Mouse (Mus musculus) left cerebral cortex, adult 8-10 months (tissue): Measurements from ENCODE around the gene Sub1. TPM values are rescaled to one million over a fixed set of nuclear protein-coding genes. Genes with fewer than 3 reads are reported as not detected.
A peak's percentile ranks its signal among the peaks of the same experiment; 100 is the strongest.

ENCODE experiments used
- DNase-seq, 2 experiments: peaks; one replicate each; pipeline ENCODE4 v3.0.0; 2022; ENCODE audit warnings: low spot score in 2 of 2
- total RNA-seq, 4 experiments: library from RNA; stranded (reverse); gene quantifications; 2 replicates each; pipeline ENCODE4 v1.2.4; 2022

Sub1 gene
- 100 to 1,000 TPM; 276 to 318 (median 297) TPM for total RNA-seq

DNA sequence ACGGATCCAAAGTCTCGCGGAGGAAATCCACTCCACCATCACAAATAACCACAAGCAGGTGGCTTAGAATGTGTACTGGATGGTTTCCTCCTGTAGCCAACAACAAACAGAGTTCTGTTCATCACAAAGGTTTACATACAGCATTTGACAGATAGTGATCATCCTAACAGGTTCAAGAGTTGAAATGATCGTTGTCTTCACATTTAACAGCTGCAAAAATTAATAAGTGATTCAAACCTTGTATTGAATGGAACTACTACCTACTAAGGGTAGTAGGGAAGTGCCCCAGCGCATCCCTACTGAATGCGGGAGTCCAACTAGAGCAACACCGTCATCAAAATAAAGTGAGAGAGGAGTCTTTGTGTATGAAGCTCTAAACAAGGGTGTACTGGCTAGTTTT is at the start of gene Sub1:
Sub1 (minus strand) TSS at position 101 of the 400 bp plus-strand sequence.
- no peak for DNase-seq

DNA sequence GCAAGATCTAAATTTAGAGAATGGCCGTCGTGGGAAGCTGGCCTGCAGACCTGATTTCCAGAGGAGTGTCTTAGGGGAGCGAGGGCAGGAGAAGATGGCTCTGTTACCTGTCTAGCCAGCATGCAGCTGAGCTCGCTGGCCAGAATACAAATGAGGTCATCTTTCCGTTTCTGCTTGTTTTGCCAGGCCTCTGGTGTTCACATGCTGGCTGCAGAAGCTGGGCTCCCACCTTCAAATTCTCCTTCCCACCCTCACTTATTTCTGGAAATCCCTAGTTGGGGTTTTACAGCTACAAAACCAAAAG is 43.6 kb upstream of the Sub1 start:
- DNase-seq, result no peak

DNA sequence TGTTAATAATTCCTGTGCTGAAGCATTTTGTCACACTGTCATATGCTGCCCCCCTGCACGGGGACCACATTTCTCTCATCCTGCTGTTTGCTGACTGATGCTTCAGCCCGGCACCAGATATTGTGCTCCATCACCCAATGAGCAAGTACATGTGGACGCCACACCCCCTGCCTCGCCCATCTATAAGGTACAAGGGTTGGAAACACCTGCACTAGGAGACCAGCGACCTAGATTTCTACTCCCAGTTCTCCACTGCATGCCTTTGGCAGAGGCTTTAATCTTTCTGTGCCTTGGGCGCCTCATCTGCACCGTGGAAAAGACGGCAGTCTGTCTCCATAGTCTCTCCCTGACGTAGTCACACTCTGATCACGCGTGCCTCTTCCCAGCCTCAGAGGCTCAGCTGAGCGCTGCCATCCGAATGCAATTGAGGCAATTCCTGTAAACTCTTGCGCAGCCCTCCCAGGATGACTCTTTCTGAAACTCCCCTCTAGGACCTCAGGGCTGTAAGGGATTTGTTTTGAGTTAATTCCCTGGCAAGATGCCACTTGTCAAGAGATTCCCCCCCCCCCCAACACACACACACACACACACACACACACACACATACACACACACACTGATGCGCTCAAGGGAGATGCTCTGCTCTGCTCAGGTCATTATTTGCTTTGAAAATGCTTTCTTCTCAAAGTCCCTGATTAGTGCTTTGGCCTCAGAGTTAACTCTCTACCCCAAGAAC is 43.1 kb upstream of the Sub1 start:
- no peak for DNase-seq

DNA sequence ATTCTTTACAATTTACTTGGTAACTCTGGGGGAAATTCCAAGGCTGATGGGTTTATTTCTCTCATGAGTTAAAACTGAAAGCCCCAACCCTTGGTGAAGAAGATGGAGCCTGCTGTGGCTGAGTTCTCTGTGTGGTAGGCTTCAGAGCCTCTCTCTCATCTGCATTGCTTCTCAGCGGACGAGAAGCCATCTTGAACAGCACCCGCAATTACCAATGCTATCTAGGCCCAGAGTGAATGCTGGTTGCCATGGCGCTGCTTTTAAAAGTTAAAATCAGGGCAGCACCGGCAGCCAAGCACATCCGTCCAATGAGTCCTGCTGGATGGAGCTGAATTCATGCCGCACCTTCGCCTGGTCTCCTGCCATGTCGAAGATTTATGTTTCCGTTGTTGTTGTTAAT is 42.5 kb upstream of the Sub1 start:
- DNase-seq, result no peak

DNA sequence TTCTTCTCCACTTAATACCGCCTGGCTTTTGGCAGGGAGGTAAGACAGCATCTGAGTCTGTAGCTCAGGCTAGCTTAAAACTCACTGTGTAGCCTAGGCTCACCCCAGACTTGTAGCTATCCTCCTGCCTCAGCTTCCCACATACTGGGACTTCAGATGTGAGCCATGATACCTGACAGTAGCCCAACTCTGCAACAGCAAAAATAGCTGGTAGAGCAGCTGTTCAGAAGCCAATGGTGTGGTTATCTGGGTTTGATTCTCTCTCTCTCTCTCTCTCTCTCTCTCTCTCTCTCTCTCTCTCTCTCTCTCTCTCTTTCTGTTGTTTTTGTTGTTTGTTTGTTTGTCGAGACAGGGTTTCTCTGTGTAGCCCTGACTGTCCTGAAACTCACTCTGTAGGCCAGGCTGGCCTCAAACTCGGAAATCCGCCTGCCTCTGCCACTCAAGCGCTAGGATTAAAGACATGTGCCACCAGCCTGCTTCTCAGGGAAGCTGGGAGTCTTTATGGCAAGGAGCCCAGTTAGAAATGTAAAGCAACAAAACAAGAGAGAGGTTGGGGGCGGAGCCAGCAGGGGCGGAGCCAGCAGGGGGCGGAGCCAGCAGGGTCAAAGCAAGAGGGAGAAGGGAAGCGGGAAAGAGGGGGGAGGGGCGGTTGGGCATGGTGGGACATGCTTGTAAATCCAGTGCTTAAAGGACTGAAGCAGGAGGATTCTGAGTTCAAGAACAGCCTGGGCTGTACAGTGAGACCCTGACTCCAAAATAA is 41.3 kb upstream of the Sub1 start:
- DNase-seq, result no peak

DNA sequence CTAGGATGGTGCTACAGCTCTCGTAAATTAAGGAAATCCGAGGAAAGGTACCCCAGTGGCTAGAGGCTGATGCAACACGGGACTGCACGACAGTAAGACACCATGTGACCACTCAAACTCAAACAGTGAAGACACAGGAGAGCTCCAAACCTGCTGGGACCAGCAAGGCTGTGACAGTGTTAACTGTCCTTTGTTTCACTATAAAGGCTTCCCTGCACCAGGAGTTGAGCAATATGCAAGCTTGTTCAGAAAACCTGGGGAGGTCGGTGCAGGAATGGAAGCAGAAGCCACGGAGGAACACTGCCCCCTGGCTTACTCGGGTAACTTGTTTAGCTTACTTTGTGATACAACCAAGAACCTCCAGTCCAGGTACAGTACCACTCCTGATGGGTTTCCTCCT is 40.4 kb upstream of the Sub1 start:
- no peak for DNase-seq

- no peak for DNase-seq
Observed at GRCm38 (mm10) chr15:12036675-12037074, 39.9 kb upstream of the Sub1 start.

- no peak for DNase-seq
Observed at GRCm38 (mm10) chr15:12034317-12034716, 37.5 kb upstream of the Sub1 start.

DNA sequence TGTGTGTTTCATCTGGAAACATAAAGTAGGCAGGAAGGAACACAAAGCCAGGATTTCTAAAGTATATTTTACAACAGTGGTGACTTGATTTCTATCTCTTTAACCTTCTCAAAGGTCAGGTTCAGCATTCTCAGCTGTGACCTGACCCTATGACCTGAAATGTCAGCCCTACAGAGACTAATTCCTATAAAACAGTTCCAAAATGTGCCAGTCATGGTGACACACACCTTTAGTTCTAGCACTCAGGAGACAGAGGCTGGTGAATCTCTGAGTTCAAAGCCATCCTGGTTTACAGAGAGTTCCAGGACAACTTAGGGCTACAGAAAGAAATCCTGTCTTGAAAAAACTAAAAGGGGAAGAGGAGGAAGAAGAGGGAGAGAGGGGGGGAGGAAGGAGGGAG is 36.4 kb upstream of the Sub1 start:
- DNase-seq, result no peak

- DNase-seq, result no peak
Observed at GRCm38 (mm10) chr15:12032512-12032911, 35.7 kb upstream of the Sub1 start.

GRCm38 (mm10) chr15:12031861-12032260 is 35.1 kb upstream of the Sub1 start:
- DNase-seq, result no peak

GRCm38 (mm10) chr15:12030221-12030620 is 33.4 kb upstream of the Sub1 start:
- DNase-seq, result no peak

GRCm38 (mm10) chr15:12027807-12028206 is 31.0 kb upstream of the Sub1 start:
- DNase-seq, result no peak

GRCm38 (mm10) chr15:12026932-12027450 is 30.2 kb upstream of the Sub1 start:
- DNase-seq, result no peak

DNA sequence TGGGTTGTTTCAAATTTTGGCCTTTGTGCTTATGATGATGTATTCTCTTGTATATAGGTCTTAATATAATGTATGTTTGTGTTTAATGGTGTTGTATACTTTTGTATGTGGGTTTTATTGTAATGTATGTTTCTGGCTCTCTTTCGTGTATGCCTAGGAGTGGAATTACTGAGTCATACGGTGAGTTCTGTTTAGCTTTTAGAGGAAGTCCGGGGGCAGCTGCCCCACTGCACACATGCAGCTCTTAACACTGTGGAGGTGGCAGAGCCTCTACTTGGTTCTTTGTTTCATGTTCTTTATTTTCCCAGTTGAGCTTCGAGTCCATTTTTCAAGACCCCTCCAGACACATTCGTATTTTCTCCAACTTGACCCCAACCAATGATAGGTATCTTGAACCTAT is 29.2 kb upstream of the Sub1 start:
- DNase-seq, result no peak

- DNase-seq, result no peak
Observed at GRCm38 (mm10) chr15:12025341-12025740, 28.6 kb upstream of the Sub1 start.

- peak in 1 of 2 experiments; percentile 68 for DNase-seq
Observed at GRCm38 (mm10) chr15:12024791-12025268, 28.0 kb upstream of the Sub1 start.

- DNase-seq, result no peak
Observed at GRCm38 (mm10) chr15:12019443-12019842, 22.7 kb upstream of the Sub1 start.

DNA sequence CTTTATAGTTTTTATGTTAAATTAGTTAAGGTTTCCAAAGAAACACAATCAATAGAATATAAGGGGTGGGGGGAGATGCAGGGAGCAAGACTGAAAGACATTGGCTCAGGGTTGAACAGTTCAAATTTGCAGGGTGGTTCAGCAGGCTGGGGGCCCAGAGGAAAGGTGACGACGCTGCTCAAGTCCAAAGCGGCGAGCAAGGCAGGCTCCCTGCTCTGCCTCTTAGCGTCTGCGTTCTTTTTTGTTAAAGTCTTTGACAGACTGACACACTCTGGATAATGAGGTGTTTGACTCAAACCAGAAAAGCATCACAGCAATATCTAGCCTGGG is 21.6 kb upstream of the Sub1 start:
- no peak for DNase-seq

- DNase-seq, result no peak
Observed at GRCm38 (mm10) chr15:12017700-12018427, 21.1 kb upstream of the Sub1 start.

GRCm38 (mm10) chr15:12014197-12014905 is 17.6 kb upstream of the Sub1 start:
- DNase-seq, result no peak
